Mouse (Mus musculus) lung, embryonic 14.5 days (tissue): ENCODE results near the gene Ikzf3. TPM values are rescaled to one million over a fixed set of nuclear protein-coding genes. Genes with fewer than 3 reads are reported as not detected.

Experiments used
- ATAC-seq: fragments of 200-750 bp; cut with Nextera tagmentation; 2 replicates; pipeline ENCODE4 v1.8.0; 2017; ENCODE audit warnings: mild to moderate bottlenecking, moderate TSS enrichment, moderate library complexity; ENCODE audit not compliant: insufficient read depth
- DNase-seq: peaks from one replicate; pipeline ENCODE4 v3.0.0-alpha.2; 2015
- H3K27ac ChIP-seq: fragments of 300-500 bp; sonication (generic); 2 replicates; pipeline ENCODE4 v1.5.1; 2014; ENCODE audit warnings: low read depth, mild to moderate bottlenecking, moderate library complexity
- H3K27me3 ChIP-seq: fragments of 300-500 bp; sonication (generic); 2 replicates; pipeline ENCODE4 v1.6.1; 2014; ENCODE audit warnings: low read length, control low read depth; ENCODE audit not compliant: insufficient read depth
- H3K36me3 ChIP-seq: fragments of 300-500 bp; sonication (generic); 2 replicates; pipeline ENCODE4 v1.6.1; 2014; ENCODE audit warnings: control low read depth; ENCODE audit not compliant: insufficient read depth
- H3K4me1 ChIP-seq: fragments of 300-500 bp; sonication (generic); 2 replicates; pipeline ENCODE4 v1.6.1; 2014; ENCODE audit warnings: antibody characterized with exemption, control low read depth; ENCODE audit not compliant: insufficient read depth
- H3K4me2 ChIP-seq: fragments of 300-500 bp; sonication (generic); 2 replicates; pipeline ENCODE4 v1.6.1; 2014; ENCODE audit warnings: mild to moderate bottlenecking
- H3K4me3 ChIP-seq: fragments of 300-500 bp; sonication (generic); 2 replicates; pipeline ENCODE4 v1.5.1; 2014; ENCODE audit warnings: low read depth, low read length
- H3K9ac ChIP-seq: fragments of 300-500 bp; sonication (generic); 2 replicates; pipeline ENCODE4 v1.6.1; 2014
- H3K9me3 ChIP-seq: fragments of 300-500 bp; sonication (generic); 2 replicates; pipeline ENCODE4 v1.6.1; 2016; ENCODE audit warnings: low read depth, low read length, control low read depth
- CTCF ChIP-seq: IDR thresholded peaks from 2 replicates; pipeline ENCODE4 v1.5.1; 2016; ENCODE audit warnings: antibody characterized with exemption, low read depth
- WGBS: fragments of 180-500 bp; shearing (Covaris S2); extraction: QIAGEN DNeasy Blood & Tissue Kit; methylation state at CpG from one replicate; pipeline ENCODE4 v1.1.7; 2014; 5-methylcytosine and 5-hydroxymethylcytosine counted together
- polyA plus RNA-seq: library from polyadenylated mRNA; unstranded; fragments of >200 nt; fragmentation: Nextera tagmentation; extraction: Ambion mirVana; gene quantifications from 2 replicates; pipeline ENCODE4 v1.2.1, GENCODE M21; 2014

The Ikzf3 gene
- polyA plus RNA-seq, 1 experiment from 2014 or later = 0.14 TPM

DNA sequence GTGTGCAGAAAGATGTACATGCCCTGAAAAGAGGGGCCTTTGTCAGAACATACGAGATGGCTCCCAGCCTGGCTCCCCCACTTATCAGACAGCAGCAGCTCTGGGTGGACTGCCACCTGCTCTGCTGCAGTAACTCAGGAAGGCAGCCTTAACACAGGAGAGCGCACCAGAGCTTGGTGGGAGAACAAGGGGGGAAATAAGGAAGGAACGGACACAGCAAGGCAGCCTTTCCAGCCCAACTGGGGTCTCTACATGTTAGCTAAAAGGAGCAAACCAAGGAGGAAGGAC is 37.4 kb upstream of the Ikzf3 start:
- no peak overlapping the region for H3K4me2 ChIP-seq
- TF ChIP-seq CTCF = no peak
- peaks cover 6% of the 10 kb centered on the region for H3K4me1 ChIP-seq
- ATAC-seq (no peak), DNase-seq (no peak)
- H3K27ac ChIP-seq = peak overlapping the region; percentile 48; the same call in 1 of the 2 replicates
- peaks cover 30% of the 10 kb centered on the region for H3K36me3 ChIP-seq
- H3K9ac ChIP-seq = no peak overlapping the region
- H3K27me3 ChIP-seq = no peaks in the 10 kb centered on the region
- WGBS = 90% methylated on average over 3 of the region's 3 CpGs
- H3K9me3 ChIP-seq = no peaks in the 10 kb centered on the region
- H3K4me3 ChIP-seq = no peak overlapping the region

DNA sequence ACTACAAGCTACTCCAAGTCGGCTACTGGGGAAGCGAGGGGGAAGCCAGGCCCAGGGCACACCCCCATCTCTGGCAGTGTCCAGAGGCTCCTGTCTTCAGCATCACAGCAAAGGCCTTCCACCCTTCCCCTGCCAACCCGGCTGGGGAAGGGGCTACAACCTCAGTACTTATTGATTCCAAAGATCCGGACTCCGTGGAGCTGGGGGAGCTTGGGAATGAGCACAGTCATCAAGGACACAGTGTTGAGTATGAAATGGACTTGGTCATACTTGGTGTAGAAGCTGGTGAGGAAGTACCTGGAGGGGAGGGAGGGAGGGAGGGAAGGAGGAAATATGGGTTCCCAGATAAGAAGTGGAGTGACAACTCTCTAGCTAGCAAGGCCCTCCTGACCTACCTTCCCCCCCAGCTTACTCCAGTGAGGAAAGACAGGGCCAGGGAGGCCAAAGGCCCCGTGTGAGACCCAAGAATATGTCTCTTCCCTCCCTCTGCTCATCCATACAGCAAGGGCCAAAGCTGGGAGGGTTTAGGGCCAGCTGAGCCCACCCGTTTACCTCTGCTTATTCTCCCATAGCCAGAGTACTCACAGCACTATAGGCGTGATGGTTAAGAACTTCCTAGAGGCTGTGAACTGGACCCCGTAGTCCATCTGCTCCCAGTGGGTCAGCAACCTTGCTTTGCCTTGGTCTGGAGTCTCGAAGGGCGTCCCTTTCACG is 36.9 kb upstream of the Ikzf3 start:
- Histone ChIP-seq H3K9ac (peak overlapping the region; percentile 20; the same call in 1 of the 2 replicates), H3K27me3 (no peaks in the 10 kb centered on the region), H3K9me3 (no peaks in the 10 kb centered on the region), H3K4me3 (no peak overlapping the region), H3K4me2 (peak overlapping the region; percentile 33; the same call in 1 of the 2 replicates), H3K36me3 (peaks cover 30% of the 10 kb centered on the region), H3K4me1 (peaks cover 6% of the 10 kb centered on the region), H3K27ac (peak overlapping the region; percentile 48; the same call in 1 of the 2 replicates)
- DNase-seq (no peak), ATAC-seq (no peak)
- TF ChIP-seq CTCF = no peak
- 80% methylated on average over 12 of the region's 12 CpGs for WGBS

DNA sequence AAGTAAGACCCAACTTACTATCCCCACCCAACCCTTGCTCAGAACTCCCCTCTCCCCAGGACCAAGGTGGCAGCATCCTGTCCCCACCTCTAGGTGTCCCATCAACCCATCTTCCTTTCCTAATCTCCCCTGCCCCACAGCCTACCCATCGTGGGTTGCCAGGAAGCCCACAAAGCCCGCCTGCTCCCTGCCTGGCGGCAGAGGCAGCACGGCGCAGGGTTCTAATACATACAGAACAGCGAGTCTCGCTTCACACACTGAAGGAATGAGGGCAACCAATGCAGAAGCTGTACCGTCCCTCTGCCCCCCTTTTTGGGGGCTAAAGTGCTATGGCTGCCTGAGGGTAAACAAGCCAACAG is 36.2 kb upstream of the Ikzf3 start:
- Histone ChIP-seq H3K4me3 (no peak overlapping the region), H3K4me1 (0 out of 2 replicates have a peak, but pooled peaks cover 3% of the 10 kb centered on the region), H3K4me2 (peak overlapping the region; percentile 33; the same call in 1 of the 2 replicates), H3K27ac (no peak overlapping the region; the same call in 1 of the 2 replicates), H3K9ac (no peak overlapping the region), H3K9me3 (no peaks in the 10 kb centered on the region), H3K36me3 (peaks cover 30% of the 10 kb centered on the region), H3K27me3 (no peaks in the 10 kb centered on the region)
- DNase-seq (no peak), ATAC-seq (no peak)
- TF ChIP-seq CTCF = no peak
- WGBS = 85% methylated on average over 8 of the region's 8 CpGs

DNA sequence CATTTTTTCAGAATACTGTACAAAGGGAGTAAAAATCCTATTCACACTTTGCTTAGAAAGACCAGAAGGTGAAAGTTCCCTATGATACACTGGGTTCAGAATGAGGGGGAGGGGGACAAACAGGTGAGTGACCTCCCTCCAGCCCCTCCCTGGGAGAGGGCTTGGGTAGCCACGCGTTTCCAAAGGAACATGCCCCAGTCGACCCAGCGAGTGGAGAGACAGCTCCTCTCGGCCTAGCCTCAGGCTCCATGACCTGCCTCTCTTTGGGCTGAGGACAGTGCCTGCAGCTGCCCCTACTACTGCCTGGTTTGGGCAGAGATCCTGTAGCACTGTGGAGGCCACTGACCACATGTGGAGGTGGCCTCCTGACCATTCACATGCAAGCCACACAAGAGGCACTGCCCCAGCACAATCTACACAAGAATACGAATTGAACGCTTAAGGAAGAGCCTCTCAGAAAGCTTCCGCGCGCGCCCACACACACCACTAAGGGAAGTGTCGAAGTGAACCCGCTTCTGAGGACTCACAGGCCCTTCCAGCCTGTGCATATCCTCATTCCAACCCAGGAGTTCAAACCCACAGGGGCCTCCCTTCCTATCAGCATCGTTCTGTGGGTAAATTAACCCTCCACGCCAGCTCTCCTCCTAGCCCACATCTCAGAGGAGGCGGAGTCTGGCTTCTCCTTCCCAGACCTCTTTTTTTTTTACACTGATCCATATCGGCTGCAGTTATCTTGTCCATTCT is 35.6 kb upstream of the Ikzf3 start:
- Histone ChIP-seq H3K4me3 (no peak overlapping the region), H3K9ac (no peak overlapping the region)

DNA sequence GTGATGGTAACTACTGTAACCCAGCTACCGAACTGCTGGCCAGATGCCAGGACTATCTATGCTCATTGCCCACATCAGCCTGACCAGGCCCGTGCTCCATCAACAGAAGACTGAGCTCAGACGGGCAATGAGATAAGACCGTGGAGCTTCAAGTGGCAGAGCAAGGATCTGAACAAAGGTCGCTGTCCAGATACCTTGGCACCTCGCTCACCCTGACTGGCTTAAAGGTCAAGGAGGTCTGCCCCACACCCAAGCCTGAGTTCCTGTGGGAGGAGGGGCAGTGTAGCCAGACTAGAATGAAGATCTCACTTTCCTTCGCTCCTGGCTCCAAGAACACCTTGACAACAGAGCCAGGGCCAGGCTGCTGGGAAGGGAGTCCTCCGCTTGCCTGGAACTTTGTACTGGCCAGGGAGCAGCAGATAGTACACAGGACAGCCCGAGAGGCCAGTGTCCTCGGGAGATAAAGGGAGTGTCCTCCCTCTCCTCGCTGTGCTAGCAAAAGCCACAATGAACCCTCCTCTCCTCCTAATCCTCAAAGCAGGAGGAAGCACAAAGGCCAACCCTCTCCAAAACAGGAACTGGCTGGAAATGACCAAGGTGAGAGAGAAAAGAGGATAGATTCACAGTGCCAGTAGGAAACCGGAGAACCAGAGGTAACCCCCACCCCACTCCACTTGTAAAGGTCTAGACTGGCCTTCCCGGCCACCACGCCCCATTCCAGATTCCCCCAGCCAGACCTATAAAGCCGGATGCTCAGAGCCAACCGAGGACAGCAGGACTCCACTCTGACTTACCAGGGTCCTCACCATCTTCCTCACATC is 34.7 kb upstream of the Ikzf3 start:
- Histone ChIP-seq H3K9ac (no peak overlapping the region), H3K27ac (peak overlapping the region; percentile 27; the same call in 1 of the 2 replicates), H3K4me3 (no peak overlapping the region), H3K4me1 (0 out of 2 replicates have a peak, but pooled peaks cover 2% of the 10 kb centered on the region), H3K4me2 (no peak overlapping the region), H3K36me3 (peaks cover 30% of the 10 kb centered on the region), H3K9me3 (no peaks in the 10 kb centered on the region), H3K27me3 (no peaks in the 10 kb centered on the region)
- 60% methylated on average over 16 of the region's 16 CpGs for WGBS
- ATAC-seq (no peak; the same call in 1 of the 2 replicates), DNase-seq (peak; percentile 37)
- no peak for TF ChIP-seq CTCF

More for the DNA sequence above, 35.6 kb upstream of the Ikzf3 start:
- WGBS = 69% methylated on average over 17 of the region's 17 CpGs
- no peak overlapping the region for H3K27ac ChIP-seq
- 0 out of 2 replicates have a peak, but pooled peaks cover 3% of the 10 kb centered on the region for H3K4me1 ChIP-seq
- H3K4me2 ChIP-seq = 0 out of 2 replicates have a peak overlapping the region, but pooled peaks have one; percentile 33
- ATAC-seq = no peak
- H3K36me3 ChIP-seq = peaks cover 30% of the 10 kb centered on the region
- no peak for TF ChIP-seq CTCF
- no peak for DNase-seq
- no peaks in the 10 kb centered on the region for H3K9me3 ChIP-seq
- H3K27me3 ChIP-seq = no peaks in the 10 kb centered on the region

DNA sequence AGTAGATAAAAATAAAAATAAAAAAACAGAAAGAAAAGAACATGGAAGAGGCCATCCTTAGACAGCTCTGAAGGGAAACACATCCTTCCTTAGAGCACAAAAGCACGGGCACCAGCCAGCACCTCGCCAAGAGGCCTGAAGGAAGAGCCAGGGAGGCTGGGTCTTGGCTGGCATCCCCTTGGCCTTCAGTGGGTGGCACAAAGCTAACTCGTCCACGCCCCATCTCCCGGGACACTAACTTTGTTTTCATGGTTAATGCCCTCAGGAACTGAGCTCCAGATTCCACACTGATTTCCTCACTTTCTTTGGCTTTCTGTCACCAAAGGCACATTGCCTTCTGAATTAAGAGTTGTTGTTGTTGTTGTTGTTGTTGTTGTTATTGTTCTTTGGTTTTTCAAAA is 31.9 kb upstream of the Ikzf3 start:
- TF ChIP-seq CTCF = no peak
- DNase-seq = no peak
- Histone ChIP-seq H3K27ac (no peak overlapping the region), H3K27me3 (no peaks in the 10 kb centered on the region), H3K36me3 (peaks cover 18% of the 10 kb centered on the region), H3K9me3 (no peaks in the 10 kb centered on the region), H3K4me2 (no peak overlapping the region), H3K4me1 (no peaks in the 10 kb centered on the region), H3K4me3 (no peak overlapping the region), H3K9ac (no peak overlapping the region)
- 90% methylated on average over 5 of the region's 5 CpGs for WGBS
- no peak for ATAC-seq
